Mouse (Mus musculus): Measurements from ENCODE around the gene Prpf39. TPM values are rescaled to one million over a fixed set of nuclear protein-coding genes. Genes with fewer than 3 reads are reported as not detected.

Prpf39 gene
- polyA plus RNA-seq (2014; fragmentation: Illumina TruSeq; extraction: RNeasy Lipid Tissue Mini Kit (QIAGEN cat#74804); ENCODE audit: low replicate concordance): 126 TPM

DNA sequence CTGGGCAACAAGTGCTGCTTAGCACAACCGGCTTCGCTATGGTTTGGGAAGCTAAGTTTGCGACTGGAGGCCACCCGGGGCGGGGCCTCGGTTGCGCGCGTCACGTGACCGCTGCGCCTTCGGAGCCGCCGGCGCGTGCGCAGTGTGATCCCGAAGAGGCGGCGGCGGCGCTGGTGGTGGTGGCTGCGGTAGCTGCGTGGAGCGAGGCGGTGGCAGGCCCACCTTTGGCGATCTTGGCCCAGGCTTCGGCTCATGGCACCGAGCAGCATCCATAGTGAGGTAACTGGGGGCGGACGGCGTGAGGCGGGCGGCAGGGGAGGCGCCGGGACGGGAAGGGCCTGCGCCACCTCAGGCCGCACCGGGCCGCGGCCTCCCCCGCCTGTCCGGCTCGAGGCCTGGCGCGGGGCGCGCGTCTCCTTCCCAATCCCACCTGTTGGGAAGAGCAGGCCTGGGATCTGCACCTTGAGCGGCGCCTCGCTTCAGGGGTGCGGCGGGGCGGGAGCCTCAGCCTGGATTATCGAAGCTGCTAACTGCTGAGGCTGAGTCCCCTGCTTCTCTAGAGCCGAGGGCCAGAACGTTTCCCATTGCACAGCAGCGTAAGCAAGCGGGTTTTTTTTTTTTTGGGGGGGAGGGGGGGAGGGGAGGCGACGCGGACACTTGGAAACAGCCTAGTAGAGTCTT is at the start of gene Prpf39:
TSS of gene Prpf39 (plus strand) at position 144 of the 681 bp plus-strand sequence.

DNA sequence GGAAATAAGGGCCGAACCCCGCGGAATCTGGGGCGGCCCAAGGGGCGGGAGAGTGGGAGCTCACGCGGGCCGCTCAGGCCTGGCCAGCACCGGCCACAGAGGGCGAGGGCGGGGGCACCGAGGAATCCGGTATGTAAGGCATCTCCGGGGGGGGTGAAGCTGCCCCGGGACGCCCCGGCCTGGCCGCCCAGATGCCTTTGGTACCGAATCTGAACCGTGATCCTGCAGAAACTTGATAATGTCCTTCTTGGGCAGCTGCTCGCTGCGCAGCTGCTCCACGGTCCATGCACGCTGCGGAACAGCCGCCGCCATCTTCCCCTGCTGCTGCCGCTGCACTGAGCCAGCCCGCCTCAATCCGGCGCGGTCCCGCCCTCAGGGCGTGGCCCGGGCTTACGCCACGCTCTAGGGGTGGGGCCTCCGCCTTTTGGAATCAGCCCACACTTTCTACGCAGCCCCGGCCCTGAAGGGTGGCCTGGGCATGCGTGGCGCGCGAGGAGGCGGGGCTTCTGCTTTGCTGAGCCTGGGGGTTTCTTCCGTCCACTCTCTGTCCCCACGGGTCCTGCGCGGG is 37.6 kb downstream of the Prpf39 start, which contains the start of gene Fkbp3:
TSS of gene Fkbp3 (minus strand) at position 397 of the 568 bp plus-strand sequence.

DNA sequence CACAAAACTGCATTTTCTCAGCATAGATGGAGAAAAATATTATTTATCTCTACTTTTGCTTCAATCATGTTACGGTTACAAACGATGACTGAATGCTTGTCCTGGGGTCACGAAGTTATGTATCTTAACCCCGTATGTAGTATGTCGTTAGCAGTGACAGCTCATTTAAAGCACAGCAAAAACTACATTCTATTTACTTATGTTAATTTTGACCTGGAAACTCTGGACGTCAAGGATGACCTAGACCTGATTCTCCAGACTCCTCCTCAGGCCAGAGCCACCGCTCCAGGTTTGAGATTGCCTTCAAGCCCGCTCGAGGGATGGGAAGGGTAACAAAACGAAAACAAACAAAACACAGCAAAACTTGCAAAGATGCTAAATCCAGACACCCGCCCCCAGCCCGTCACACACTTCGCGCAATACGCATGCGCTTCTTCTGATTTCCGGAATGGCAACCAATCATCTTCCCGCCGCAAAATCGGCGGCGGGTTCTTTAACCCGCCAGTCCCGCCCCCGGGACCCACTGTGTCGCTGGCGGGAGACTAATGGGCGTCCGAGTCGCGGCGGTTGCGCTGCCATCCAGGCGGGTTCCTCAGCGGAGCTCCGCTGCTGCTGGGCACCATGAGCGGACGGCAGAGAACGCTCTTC is 39.1 kb downstream of the Prpf39 start, which contains the start of gene Fancm:
TSS of gene Fancm (plus strand) at position 519 of the 648 bp plus-strand sequence.

Other genes with a start within 250 kb of the Prpf39 start
- gene Gm527, start 118.4 kb upstream of the Prpf39 start, polyA plus RNA-seq (2014; fragmentation: Illumina TruSeq; extraction: RNeasy Lipid Tissue Mini Kit (QIAGEN cat#74804); ENCODE audit: low replicate concordance): 13.4 TPM
- 23.2 TPM for gene Klhl28, start 70.8 kb upstream of the Prpf39 start, polyA plus RNA-seq (2014; fragmentation: Illumina TruSeq; extraction: RNeasy Lipid Tissue Mini Kit (QIAGEN cat#74804); ENCODE audit: low replicate concordance)
- 39.1 TPM for gene Togaram1, start 70.5 kb upstream of the Prpf39 start, polyA plus RNA-seq (2014; fragmentation: Illumina TruSeq; extraction: RNeasy Lipid Tissue Mini Kit (QIAGEN cat#74804); ENCODE audit: low replicate concordance)
- 174 TPM for gene Fkbp3, start 37.7 kb downstream of the Prpf39 start, polyA plus RNA-seq (2014; fragmentation: Illumina TruSeq; extraction: RNeasy Lipid Tissue Mini Kit (QIAGEN cat#74804); ENCODE audit: low replicate concordance)
- 5.0 TPM for gene Fancm, start 39.3 kb downstream of the Prpf39 start, polyA plus RNA-seq (2014; fragmentation: Illumina TruSeq; extraction: RNeasy Lipid Tissue Mini Kit (QIAGEN cat#74804); ENCODE audit: low replicate concordance)
- gene Mis18bp1, start 136.3 kb downstream of the Prpf39 start, polyA plus RNA-seq (2014; fragmentation: Illumina TruSeq; extraction: RNeasy Lipid Tissue Mini Kit (QIAGEN cat#74804); ENCODE audit: low replicate concordance): 28.0 TPM
- gene Wdr20rt, start 189.2 kb downstream of the Prpf39 start, polyA plus RNA-seq (2014; fragmentation: Illumina TruSeq; extraction: RNeasy Lipid Tissue Mini Kit (QIAGEN cat#74804); ENCODE audit: low replicate concordance): not detected